Mouse (Mus musculus) frontal cortex, postnatal 36 days (tissue): ENCODE data around the gene Htr2a.

Experiments used
- DNase-seq, 2 experiments: peaks; one replicate each; pipeline ENCODE4 v3.0.0; 2022; ENCODE audit warnings: low spot score in 2 of 2

Htr2a gene

DNA sequence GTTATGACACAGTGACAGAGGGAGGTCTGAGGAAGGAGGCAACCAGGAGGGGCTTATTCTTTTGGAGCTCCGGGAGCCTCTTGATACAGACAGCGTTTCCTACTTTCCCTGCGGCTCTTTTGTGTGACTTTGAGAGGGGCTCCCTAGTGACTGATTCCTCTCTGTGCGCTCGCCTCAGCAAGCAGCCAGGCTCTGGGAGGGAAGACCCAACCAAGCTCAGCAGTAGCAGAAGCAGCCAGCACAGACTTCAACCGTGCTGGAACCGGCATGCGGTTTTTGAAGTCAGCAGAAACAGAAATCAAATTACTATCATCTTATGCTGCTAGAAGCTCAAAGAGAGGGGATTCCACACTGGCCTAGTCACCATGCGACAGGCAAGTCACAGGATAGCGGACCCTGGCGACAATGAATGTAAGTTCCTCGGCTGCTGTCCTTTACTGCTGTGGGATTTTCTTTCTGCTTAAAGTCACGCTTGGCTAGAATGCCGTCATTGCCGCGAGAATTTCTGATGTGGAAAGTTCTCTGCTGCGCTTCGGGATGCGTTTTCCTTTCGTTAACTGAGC, at the start of gene Htr2a:
Gene Htr2a (plus strand): TSS at position 22 of the 563 bp plus-strand sequence.
- peak; percentile 44 to 45 for DNase-seq

DNA sequence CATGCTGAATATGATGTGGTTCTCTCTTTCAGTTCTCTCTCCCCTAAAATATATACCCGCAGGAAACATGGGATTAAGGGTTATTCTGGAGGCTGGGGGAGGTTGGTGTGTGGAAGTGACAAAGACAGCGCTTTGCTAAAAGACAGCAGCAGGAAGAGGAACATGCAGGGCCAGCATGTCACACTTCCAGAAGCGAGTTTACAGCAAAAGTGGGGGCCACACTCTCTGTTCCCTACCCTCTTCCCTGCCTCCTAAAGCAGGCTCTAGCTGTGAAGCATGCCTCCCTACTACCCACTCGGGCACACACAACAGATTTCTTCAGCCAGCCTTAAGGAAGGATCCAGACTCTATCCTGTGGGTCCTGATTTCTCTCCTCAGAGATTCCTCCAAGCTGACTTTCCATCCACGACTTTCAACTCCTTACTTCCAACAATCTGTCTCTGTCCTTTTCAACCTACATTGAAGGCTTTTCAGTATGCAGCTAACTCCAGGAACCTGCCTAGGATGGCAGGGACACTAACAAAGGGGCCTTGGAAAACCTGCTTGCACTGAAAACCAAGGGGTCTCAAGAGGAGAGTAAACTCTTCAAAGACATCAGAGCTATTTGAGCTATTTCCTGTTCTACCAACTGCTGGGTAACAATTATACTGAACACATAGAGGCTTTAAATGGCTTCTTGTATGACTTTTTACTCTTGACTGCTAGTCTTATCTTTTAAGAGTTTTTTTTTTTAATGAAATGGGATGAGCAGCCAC, 39.1 kb upstream of the Htr2a start:
- peak; percentile 6 to 14 for DNase-seq

DNA sequence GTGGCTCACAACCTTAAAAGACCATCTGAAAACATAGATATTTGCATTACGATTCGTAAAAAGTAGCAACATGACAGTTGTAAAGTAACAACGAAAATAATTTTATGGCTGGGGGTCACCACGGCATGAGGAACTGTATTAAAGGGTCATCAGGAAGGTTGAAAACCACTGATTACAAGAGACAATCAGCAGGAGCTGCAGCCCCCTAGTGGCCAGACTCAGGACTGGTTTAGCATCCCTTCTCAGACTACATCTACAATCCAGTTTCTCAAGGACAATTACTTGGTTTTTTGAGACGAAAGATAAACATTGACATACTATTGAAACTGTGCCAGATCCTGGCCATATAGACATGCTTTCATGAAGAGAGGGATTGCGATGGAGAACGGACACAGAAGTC, 38.1 kb upstream of the Htr2a start:
- peak; percentile 39 to 64 for DNase-seq

DNA sequence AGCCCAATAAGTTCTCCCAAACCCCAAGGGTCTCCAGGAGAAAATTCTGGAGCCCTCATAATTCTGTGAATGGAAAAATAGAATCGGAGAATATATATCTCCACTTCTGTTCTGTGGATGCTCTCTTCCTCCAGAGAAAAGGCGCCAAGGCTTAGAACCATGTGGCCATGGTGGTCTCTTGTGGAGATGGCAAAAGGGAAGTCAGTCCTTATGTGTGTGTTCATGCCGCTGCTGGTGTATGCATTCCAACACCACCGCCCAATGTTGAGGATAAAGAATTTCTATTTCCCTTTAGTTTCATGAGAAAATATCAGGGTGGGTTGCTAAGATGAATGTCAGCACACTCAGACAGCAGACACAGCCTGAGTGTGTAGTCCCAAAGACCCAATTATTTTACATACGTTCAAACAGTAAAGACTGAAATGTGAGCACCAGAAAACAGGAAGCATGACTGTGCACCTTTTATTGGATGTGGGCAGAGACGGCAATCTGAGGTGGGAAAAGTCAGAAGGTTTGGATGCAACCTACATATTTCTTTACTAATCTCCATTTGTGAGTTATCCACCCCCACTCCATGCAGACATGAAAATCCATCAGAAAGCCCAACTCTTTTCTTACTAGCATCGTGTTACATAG, 37.4 kb upstream of the Htr2a start:
- DNase-seq = no peak

DNA sequence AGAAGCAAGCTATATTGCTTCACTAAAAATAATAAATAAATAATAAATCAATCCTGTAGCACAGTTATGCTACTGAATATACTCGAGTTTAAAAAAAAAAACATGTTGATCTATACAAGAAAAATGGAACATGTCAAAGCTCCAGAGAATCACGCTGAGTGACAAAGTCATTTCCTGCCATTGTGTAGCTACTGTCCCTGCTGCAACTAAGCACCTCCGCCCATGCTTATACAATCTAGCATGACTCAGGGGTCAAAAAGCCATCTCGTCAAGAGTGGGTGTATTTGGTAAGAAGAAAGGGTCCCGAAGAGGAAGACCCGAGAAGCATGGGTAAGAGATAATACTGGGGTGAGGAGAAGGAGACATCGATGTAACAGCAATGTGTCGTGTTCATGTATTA, 29.3 kb upstream of the Htr2a start:
- no peak for DNase-seq

DNA sequence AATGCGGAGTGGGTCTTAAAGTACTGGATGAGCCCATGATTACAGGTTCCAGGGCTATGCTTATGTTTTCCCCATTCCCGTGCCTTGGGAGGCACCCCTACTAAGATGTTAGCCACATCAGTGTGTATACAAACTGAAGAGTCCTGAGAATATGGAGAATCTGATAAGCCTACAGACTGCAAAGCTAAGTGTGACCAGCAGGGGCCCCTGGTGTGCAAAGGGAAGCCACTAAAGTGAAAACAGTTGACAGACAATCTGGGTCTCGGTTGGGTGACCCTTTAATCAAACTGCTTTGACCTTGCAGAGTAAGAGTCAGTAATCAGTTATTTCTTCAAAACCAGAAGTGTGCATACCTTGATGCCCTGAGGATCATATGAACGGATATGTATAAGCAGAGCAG, 21.8 kb upstream of the Htr2a start:
- no peak for DNase-seq

DNA sequence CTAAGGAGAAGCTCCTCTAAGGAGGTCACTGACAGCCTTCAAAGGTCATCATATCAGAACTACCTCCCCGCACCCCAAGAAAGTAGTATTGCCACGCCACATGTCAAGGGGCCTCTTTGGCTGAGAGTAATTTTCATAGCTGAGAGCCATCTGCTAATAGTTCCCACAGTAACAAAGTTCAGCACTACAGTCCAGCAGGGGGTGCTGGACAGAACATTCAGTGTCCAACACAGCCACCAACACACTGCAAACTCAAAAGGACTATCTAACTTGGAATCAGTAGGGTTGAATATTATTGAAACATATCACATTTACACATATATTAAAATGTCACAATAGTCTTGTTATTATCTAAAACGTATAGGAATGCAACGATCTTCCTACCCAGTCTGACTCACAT, 2.6 kb upstream of the Htr2a start:
- DNase-seq = no peak

DNA sequence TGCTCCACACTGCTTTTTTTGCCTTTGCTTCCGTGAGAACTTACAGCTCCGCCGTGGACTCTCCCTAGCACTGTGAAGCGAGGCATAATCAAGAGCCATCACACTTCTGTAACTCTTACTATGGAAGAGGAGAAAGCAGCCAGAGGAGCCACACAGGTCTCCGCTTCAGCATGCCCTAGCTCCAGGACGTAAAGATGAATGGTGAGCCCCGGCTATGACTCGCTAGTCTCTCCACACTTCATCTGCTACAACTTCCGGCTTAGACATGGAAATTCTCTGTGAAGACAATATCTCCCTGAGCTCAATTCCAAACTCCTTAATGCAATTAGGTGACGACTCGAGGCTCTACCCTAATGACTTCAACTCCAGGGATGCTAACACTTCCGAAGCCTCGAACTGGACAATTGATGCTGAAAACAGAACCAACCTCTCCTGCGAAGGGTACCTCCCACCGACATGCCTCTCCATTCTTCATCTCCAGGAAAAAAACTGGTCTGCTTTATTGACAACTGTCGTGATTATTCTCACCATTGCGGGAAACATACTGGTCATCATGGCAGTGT, 1.1 kb downstream of the Htr2a start:
- peak in 1 of 2 experiments; percentile 36 for DNase-seq

DNA sequence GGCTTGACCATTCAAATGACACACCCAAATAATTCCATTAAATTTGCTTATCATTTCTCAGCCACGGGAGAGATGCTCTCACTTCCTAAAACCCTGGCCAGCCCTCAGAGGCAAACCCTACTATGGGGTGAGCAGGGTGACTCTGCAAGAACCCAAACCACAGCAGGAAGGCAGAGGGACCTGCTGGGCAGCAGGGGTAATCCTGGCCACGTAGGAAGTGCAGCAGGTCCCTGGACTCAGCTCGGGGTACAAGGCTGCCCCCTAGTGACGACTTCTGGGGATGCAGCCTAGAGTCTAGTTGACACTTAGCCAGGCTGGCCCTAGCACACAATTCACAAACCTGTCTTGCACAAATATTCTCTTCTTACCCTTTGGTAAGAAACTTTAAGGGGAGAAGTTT, 2.7 kb downstream of the Htr2a start:
- DNase-seq = peak; percentile 92 to 94

DNA sequence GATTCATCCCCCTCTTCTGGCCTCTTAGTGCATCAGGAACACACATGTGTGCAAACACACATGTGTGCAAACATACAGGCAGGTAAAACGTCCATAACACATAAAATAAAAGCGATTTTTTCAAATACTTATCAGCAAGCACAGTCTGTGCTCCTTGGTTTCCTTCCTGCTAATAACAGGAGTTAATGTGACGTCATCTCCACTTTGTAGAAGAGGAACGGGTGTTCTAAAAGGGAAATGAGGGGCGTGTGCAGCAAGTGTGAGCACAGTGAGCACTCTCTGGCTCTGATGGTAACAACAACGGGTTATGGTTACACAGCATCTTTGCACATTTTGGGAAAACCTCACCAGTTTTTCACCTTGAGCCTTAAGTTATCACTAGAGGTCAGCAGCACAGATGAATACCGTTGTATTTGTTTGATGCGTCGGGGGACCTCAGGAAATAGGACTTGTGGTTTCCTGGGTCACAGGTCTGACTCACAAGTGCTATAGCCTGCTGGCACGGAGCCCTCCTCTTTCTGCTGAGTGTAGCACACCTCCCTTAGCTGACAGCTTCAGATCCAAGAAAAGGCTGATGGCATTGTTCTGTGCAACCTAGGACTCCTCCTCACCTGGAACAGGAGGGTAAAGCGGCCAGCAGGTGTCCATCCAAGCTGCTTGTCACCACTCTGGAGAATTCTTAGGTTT, 5.6 kb downstream of the Htr2a start:
- no peak for DNase-seq

DNA sequence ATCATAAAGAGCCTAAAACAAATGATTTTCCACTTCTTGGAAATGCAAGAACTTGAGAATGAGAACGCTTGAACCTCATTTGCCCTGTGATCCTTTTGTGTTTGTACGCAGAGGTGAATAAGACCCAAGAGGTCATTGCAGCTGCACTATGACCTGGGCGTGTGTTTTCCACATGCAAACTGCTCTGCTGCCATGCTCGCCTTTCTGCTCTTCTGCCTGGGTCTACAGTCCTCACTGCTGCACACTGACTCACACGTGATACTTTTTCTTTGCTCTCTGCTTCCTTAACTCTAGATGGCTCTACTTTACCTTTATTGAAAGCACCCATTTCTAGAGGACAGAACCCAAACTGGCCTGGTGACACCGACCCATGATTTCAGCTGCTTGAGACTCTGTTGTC, 9.4 kb downstream of the Htr2a start:
- no peak for DNase-seq

DNA sequence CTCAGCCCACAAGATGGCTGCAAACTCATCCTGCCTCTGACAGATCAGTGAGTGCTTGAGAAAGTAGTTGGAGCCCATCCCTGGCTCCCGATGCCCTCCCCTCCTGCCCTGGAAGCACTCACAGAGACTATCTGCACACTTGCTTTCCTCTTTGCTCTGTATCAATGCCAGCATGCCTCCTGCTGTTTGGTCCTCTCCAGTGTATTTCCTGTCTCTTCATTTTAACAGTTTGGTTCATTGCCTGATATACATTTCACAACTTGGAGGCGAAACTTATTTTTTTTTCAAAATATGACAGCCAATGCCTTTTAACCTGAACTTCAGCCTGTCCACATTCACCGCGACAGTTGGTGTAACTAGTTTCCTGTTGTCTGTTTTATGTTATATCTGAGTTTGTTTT, 11.0 kb downstream of the Htr2a start:
- no peak for DNase-seq

DNA sequence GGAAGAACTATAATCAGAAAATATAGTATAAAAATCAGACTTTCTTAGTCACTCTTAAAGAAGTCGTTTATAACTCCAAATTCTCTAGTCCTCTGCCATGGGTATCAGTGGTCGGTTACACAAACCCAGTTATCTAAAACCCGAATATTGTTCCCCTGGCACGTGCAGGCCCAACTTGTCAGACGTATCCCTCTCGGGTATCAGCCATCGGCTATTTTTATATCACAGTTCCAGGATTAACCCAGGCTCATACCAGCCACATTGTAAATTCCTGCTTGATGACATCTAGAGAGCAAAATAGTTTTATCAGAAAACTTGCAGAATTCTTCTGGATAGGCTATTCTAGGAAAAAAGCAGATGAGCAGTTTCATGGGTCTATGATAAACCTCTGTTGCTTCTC, 16.6 kb downstream of the Htr2a start:
- DNase-seq = no peak

DNA sequence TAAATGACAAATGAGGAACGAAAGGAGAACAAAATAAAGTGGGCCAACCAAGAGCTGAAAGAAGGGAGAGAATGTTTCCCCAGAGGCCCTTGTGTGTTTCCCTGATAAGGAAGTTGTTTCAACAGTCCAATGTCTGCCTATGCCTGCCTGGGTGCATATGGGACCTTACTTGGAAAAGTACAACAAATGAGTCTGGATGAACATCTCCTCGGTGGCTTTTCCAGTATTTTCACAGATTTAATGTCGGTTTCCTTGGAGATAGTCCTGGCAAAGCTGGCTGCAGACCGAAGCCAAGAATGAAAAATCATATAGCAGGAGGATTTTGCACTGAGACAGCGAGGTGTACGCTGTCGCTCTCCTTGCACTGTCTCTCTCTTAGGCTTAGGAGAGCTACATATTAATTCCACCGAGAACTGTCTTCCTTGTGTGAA, 18.8 kb downstream of the Htr2a start:
- peak; percentile 53 to 70 for DNase-seq

DNA sequence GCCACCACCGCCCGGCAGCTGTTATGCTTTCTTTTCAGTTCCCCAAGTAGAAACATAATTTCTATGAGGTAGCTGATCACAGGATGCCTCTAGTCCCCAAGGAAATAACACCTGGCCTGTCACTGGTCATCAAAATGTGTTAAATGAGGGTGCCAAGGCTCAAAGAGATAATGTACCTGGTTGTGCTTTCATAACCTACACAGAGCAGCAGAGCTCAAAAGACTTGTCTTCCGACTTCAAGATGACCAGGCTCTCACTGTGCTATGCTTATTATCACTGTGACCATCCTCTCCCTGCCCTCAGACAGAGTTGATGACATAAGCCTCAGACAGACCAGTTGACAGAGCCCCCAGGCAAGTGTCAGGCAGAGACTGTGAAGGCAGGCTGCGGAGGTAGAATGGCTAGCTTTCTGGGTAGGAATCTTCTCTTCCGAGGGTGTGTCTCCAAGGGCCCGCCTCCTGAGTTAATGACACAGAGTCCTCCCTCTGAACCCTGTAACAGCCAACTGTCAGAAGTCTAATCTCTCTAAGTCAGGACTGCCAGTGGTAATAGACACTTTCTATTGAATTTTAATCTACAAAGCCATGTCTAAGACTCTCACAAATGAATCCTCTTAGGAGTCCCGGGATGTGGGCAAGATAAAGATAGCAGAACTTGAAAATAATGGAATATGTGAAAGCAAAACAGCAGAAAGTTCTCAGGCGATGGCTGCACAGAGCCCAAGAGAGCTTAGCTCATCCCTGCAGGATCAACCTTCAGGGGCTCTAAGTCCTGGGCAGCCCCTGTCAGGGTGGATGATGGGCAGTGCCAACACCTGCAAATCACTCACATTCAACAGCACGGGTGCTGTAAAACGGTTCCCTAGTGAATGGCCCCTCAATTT, 31.7 kb downstream of the Htr2a start:
- no peak for DNase-seq

DNA sequence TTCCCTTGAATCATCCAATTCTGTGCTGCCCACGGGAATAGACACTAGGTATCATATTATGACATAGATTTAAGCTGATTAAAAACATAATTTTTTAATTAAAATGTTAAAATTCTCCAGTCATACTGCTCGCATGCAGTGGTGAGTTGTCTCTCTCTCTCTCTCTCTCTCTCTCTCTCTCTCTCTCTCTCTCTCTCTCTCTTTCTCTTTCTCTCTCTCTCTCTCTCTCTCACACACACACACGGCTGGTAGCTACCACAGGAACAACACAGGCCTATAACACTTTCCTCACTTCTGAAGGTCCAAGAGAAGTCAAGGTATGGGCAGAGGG, 32.3 kb downstream of the Htr2a start:
- no peak for DNase-seq

DNA sequence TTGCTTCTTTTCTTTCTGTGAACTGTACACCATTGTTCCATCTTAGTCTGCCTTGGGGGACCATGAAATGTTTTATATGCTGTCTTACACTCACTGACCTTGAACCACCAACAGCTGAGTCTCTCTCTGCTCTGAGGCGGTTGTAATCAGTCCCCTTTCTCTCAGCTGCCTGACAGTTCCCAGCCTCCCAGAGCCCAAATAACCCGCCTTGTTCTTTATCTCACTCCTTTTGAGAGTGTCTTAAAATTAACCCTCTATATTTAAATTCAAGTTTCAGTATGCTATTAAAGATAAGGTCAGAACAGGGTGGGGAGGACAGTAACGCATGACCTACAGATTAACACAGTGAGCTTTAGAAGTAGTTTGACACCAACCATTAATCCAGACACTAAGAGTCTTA, 32.9 kb downstream of the Htr2a start:
- DNase-seq = no peak

DNA sequence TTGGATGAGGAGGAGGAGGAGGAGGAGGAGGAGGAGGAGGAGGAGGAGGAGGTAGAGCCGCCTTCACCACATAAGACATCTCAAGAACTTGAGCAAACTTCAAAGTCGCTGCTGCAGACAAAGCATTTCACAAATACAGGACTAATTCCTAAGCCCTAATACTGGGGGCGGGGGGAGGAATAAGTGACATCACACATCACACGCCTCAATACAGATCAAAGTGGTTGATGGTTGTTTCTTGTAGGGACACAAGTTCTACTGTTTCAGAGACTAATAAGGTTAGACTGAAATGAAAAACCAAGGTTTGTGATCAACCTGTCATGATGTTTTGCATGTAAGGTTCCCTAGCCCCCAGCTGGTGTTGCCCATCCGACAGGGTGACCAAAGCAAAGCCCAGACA, 39.2 kb downstream of the Htr2a start:
- DNase-seq = no peak

DNA sequence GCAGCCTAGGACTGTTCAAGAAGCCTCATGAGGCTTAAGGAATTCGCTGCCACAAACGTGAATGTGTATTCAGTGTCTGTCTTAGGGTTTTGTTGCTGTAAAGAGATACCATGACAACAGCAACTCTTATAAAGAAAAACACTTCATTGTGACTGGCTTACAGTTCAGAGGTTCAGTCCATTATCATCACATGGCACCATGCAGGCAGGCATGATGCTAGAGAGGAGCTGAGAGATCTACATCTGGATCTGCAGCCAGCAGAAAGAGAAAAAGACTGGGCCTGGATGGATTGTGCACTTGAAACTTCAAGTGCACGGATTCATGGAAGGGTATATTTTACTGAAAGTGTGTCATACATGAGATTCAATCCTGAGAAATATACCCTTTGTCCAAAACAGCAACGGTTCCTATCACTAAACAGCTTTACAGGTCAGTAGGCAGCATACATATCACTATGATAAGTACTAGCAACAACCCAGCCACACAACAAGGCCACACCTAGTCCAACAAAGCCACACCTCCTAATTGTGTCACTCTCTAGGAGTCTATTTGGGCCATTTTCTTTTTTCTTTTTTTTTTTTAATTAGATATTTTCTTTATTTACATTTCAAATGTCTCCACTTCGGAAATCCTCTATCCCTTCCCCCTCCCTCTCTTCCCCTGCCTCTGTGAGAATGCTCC, 43.8 kb downstream of the Htr2a start:
- no peak for DNase-seq

DNA sequence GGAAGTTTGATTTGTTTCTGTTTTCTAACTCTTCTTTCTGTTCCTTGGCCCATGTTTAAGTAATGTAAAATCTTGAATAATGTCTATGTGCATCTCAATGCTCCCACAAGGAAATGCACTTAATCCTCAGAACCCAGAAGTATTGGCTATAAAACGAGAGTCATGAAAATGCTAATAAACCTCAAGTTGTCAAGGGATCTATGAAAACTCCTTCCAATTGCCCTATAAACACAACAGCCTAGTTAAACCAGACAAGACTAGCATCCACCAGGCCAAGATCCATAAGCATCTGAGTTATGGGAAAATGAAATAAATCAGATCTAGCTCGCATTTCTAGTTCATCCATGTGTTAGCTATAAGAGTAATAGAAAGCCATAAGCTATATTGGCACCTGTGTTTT, 51.3 kb downstream of the Htr2a start:
- DNase-seq = no peak

DNA sequence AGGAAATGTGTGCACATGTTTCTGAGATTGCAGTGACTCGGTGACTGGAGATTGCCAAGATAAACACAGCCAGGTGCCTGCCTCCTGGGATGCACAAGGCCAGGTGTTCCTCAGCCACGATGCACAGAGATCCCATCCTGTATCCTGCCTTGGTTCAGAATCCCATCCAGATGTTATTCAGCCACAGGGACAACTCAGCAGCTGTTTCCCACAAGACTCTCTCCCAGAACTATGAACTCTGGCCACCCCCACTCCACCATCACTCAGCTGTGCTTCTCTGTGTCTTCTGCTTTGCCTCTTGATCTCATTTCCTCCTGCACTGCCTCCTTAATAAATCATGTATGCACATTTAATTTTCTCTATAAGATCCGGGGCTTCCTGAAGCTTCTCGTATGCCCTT, 56.1 kb downstream of the Htr2a start:
- DNase-seq = no peak
